Mouse (Mus musculus) liver, embryonic 16.5 days (tissue): Measurements from ENCODE around the gene Cyp4a14. TPM values are rescaled to one million over a fixed set of nuclear protein-coding genes. Genes with fewer than 3 reads are reported as not detected.
"Not testable (repeated sequence)": the region's sequence is repeated elsewhere in the genome, so short reads cannot be mapped to it uniquely, and the experiment has no call there.

Experiments used
- ATAC-seq: fragments of 200-750 bp; cut with Nextera tagmentation; 2 replicates; pipeline ENCODE4 v1.8.0; 2017; ENCODE audit warnings: low read depth, mild to moderate bottlenecking, moderate number of reproducible peaks, moderate library complexity
- H3K27ac ChIP-seq: fragments of 300-500 bp; sonication (generic); 2 replicates; pipeline ENCODE4 v1.5.1; 2014; ENCODE audit warnings: mild to moderate bottlenecking, low read length
- H3K27me3 ChIP-seq: fragments of 300-500 bp; sonication (generic); 2 replicates; pipeline ENCODE4 v1.6.1; 2014; ENCODE audit warnings: low read depth, low read length, mixed read lengths; ENCODE audit not compliant: control insufficient read depth, insufficient read depth
- H3K36me3 ChIP-seq: fragments of 300-500 bp; sonication (generic); 2 replicates; pipeline ENCODE4 v1.6.1; 2014; ENCODE audit warnings: mild to moderate bottlenecking; ENCODE audit not compliant: control insufficient read depth, insufficient read depth
- H3K4me1 ChIP-seq: fragments of 300-500 bp; sonication (generic); 2 replicates; pipeline ENCODE4 v1.6.1; 2014; ENCODE audit warnings: low read depth, low read length, mixed read lengths; ENCODE audit not compliant: control insufficient read depth
- H3K4me2 ChIP-seq: fragments of 300-500 bp; sonication (generic); 2 replicates; pipeline ENCODE4 v1.6.1; 2014; ENCODE audit warnings: low read depth, low read length, mixed read lengths
- H3K4me3 ChIP-seq: fragments of 300-500 bp; sonication (generic); 2 replicates; pipeline ENCODE4 v1.5.1; 2014; ENCODE audit warnings: low read depth, mild to moderate bottlenecking, low read length
- H3K9ac ChIP-seq: fragments of 300-500 bp; sonication (generic); 2 replicates; pipeline ENCODE4 v1.6.1; 2014; ENCODE audit warnings: low read depth, low read length
- H3K9me3 ChIP-seq: fragments of 300-500 bp; sonication (generic); replicated peaks from 2 replicates; pipeline ENCODE4 v1.6.1; 2016; ENCODE audit warnings: low read length; ENCODE audit not compliant: control insufficient read depth
- WGBS: fragments of 180-500 bp; shearing (Covaris S2); extraction: QIAGEN DNeasy Blood & Tissue Kit; methylation state at CpG from one replicate; pipeline ENCODE4 v1.1.7; 2014; ENCODE audit not compliant: insufficient replicate concordance; 5-methylcytosine and 5-hydroxymethylcytosine counted together
- polyA plus RNA-seq: library from polyadenylated mRNA; unstranded; fragments of >200 nt; fragmentation: Nextera tagmentation; extraction: Ambion mirVana; gene quantifications from 2 replicates; pipeline ENCODE4 v1.2.1, GENCODE M21; 2015

Cyp4a14 gene
- polyA plus RNA-seq, 1 experiment from 2014 or later: 0.11 TPM

- not testable (repeated sequence) for H3K27ac ChIP-seq, H3K4me2 ChIP-seq, H3K27me3 ChIP-seq, H3K4me3 ChIP-seq, H3K36me3 ChIP-seq, H3K4me1 ChIP-seq, H3K9me3 ChIP-seq, ATAC-seq, H3K9ac ChIP-seq
- WGBS: 50% methylated on average over 3 of the region's 3 CpGs
These were observed 22.4 kb downstream of the Cyp4a14 start for GRCm38 (mm10) chr4:115473585-115473984.

DNA sequence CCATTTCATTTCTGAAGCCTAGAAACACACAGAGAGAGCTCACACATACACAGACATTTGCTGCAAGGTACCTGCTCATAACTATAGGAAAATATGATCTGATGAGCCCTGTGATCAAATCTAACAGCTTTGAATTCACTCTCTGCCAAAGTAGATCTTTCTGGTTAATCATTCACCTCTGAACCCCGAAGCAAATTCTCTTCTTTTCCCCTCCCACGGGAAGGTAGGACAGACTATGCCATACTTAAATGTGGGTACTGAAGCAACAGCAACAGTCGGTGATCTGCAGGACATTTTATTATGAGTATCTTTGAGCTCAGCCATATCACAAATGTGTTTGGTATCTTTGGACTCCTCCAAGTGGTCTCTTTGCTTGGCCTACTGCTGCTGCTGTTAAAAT is 43.6 kb downstream of the Cyp4a14 start, which contains the start of gene Cyp4a30b:
TSS of gene Cyp4a30b (plus strand) at position 301 of the 400 bp plus-strand sequence.
- H3K27me3 ChIP-seq: no peaks in the 10 kb centered on the region
- H3K4me1 ChIP-seq: no peaks in the 10 kb centered on the region
- H3K27ac ChIP-seq: no peak within 1 kb of the TSS
- no peaks in the 10 kb centered on the region for H3K36me3 ChIP-seq
- 51% methylated on average over 3 of the region's 3 CpGs for WGBS
- no peak within 1 kb of the TSS for H3K4me2 ChIP-seq
- no peaks in the 10 kb centered on the region for H3K9me3 ChIP-seq
- no peak within 1 kb of the TSS for H3K4me3 ChIP-seq
- ATAC-seq: no peak
- no peak within 1 kb of the TSS for H3K9ac ChIP-seq

DNA sequence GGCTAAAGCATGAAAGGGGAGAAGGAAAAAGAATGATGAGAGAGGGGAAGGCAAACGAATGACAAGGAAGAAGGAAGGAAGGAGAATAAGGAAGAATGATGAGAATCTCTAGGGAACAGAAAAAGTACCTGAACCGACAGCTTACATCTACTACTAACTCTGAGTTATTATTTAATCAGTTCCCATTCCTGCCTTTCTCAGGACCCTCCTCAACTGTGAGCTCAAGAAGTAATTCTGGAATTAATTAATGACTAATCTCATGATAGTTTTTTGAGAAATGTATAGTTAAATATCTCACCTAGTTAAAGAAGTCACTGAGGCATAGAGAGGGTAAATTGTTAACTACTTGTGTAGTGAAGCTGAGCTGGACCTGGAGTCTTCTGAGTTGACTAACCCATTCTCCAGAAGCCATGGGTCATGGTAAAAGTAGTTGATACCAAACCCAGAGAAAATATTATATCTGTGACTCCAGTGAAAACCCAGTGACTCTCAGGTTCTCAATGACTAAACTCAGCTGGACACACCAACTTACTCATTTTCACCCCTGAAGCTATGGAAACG is 45.3 kb downstream of the Cyp4a14 start:
- 39% methylated on average over 3 of the region's 3 CpGs for WGBS

More for the DNA sequence above, 45.3 kb downstream of the Cyp4a14 start:
- Histone ChIP-seq H3K9me3 (no peaks in the 10 kb centered on the region), H3K4me2 (no peak overlapping the region), H3K9ac (no peak overlapping the region), H3K4me1 (no peaks in the 10 kb centered on the region), H3K36me3 (no peaks in the 10 kb centered on the region), H3K27me3 (no peaks in the 10 kb centered on the region), H3K27ac (no peak overlapping the region), H3K4me3 (no peak overlapping the region)
- no peak for ATAC-seq

Other genes with a start within 250 kb of the Cyp4a14 start
- gene Cyp4a12a, start 197.1 kb downstream of the Cyp4a14 start, polyA plus RNA-seq: 0.04 TPM in 1 of 2 replicates, not detected in the other
- gene Cyp4a12b, start 84.5 kb downstream of the Cyp4a14 start, polyA plus RNA-seq: not detected in 2 replicates
- not detected in 2 replicates for gene Cyp4a30b, start 43.5 kb downstream of the Cyp4a14 start, polyA plus RNA-seq
- 0.08 and 0.31 TPM in 2 replicates for gene Cyp4a10, start 22.1 kb upstream of the Cyp4a14 start, polyA plus RNA-seq
- 0.83 and 1.7 TPM in 2 replicates for gene Cyp4a31, start 67.5 kb upstream of the Cyp4a14 start, polyA plus RNA-seq
- gene Cyp4a32, start 104.8 kb upstream of the Cyp4a14 start, polyA plus RNA-seq: not detected in 2 replicates
- gene Cyp4b1, start 151.6 kb upstream of the Cyp4a14 start, polyA plus RNA-seq: 3.9 and 4.5 TPM in 2 replicates
- 10.0 and 10.9 TPM in 2 replicates for gene Efcab14, start 241.6 kb upstream of the Cyp4a14 start, polyA plus RNA-seq